Mouse (Mus musculus) adrenal gland, adult 18-20 months (tissue): Measurements from ENCODE around the gene Tox2. TPM values are rescaled to one million over a fixed set of nuclear protein-coding genes. Genes with fewer than 3 reads are reported as not detected.

Source experiments
- DNase-seq, 2 experiments: peaks; one replicate each; pipeline ENCODE4 v3.0.0; 2021 to 2022; ENCODE audit warnings: low spot score in 2 of 2
- total RNA-seq, 2 experiments: library from RNA; stranded (reverse); gene quantifications; 1 replicate in 1 of 2; 2 replicates in 1 of 2; pipeline ENCODE4 v1.2.3; 2021

Gene Tox2
- total RNA-seq, 2 experiments from 2014 or later: 4.1 to 24.2 TPM

DNA sequence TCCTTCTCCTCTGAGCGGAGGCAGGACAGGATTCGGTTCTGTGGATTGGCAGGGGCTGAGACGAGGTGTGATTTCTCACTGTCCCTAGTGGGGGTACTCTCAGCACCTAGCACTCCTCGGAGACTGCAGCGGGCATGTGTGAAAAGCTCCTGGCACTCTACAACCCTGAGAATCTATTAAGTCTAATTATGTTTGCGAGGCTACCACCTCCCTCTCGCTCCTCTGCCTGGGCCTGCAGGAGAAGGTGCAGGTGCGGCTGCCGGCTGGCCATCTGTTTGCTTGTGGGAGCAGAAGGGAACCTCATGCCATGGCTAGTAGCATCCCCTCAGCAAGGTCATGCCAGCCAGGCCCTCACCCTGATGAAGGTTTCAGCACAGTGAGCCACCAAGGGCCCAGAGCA is 100.1 kb downstream of the Tox2 start:
- no peak for DNase-seq

DNA sequence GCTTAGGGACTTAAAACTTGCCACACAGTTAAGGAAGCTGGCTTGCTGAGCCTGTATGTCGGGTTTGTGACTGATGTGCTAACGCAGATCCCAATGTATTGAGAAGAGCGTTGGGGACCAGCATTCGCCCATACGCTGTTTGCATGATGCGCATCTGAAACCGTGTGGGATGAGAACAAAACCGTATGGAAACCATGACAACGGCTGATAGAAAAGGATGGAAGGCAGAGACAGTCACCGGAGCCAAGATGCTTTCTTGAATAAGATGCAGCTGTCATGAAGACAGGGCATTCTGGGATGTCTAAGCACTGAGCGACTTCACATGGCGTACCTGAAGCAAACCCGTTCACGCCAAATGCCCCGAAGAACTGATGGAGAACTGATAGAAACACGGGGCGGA is 106.5 kb downstream of the Tox2 start:
- no peak for DNase-seq

GRCm38 (mm10) chr2:163310163-163310688 is 107.3 kb downstream of the Tox2 start:
- no peak for DNase-seq

DNA sequence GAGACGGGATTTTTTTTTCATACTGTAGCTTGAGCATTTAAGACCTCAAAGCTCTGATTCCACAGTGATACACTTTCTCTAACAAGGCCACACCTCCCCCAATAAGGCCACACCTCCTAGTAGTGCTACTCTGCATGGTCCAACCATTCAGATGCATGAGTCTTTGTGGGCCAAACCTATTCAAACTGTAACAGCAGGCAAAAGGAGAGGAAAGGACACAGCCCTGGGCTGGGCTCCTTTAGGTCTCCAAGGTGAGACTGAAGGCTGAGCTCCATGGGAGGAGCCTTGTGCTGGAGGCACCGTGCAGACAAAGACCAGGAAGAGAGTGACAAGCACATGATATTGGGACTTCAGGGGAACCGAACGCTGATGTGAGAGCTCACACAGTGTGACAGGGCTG is 114.4 kb downstream of the Tox2 start:
- no peak for DNase-seq

DNA sequence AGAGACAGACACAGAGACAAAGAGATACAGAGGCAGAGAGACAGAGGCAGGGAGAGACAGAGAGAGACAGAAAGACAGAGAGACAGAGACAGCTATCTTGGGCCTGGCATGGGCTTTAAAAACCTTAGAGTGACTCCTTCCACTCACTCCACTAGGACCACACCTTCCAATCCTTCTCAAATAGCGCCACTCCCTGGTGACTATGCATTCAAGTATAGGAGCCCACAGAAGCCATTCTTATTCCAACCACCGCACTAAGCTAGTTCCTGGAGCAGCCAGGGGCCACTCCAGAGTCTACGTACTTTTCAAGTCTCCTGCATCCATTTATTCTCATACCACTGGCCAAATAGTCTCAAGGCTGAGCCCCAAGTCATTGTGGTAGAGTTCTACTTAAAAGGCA is 115.9 kb downstream of the Tox2 start:
- DNase-seq: no peak

GRCm38 (mm10) chr2:163323163-163323562 is 120.2 kb downstream of the Tox2 start:
- no peak for DNase-seq

- DNase-seq: peak in 1 of 2 experiments; percentile 32
These were observed 127.8 kb downstream of the Tox2 start for GRCm38 (mm10) chr2:163330742-163331141.

- DNase-seq: no peak
These were observed 128.5 kb downstream of the Tox2 start for GRCm38 (mm10) chr2:163331423-163331822.

- DNase-seq: no peak
These were observed 129.6 kb downstream of the Tox2 start for GRCm38 (mm10) chr2:163332368-163333055.

- DNase-seq: peak; percentile 63 to 68
These were observed 137.3 kb downstream of the Tox2 start for GRCm38 (mm10) chr2:163340263-163340662.

GRCm38 (mm10) chr2:163343671-163344070 is 140.7 kb downstream of the Tox2 start:
- peak in 1 of 2 experiments; percentile 19 for DNase-seq

- no peak for DNase-seq
These were observed 142.2 kb downstream of the Tox2 start for GRCm38 (mm10) chr2:163344976-163345660.

DNA sequence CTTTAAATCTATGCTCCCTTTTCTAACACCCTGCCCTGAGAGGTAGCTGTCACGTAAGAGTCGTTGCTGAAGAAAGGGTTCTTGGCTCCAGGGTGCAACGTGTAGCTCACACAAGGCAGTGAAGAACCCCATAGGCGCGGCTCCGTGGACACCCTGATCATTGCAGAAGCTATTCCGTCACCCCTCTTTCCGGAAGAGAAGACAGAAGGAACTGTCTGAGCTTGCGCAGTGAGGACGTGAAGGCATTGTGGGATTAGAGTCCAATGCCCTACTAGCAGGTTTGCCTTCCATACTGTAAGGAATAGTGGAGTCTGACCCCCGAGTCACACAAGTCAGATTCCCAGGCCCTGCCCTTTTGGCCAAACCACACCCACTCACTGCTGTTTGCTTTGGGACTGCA is 143.6 kb downstream of the Tox2 start:
- no peak for DNase-seq

GRCm38 (mm10) chr2:163347517-163348184 is 144.7 kb downstream of the Tox2 start:
- no peak for DNase-seq

- no peak for DNase-seq
These were observed 145.8 kb downstream of the Tox2 start for GRCm38 (mm10) chr2:163348677-163349076.

- DNase-seq: no peak
These were observed 146.5 kb downstream of the Tox2 start for GRCm38 (mm10) chr2:163349411-163349810.

- no peak for DNase-seq
These were observed 147.5 kb downstream of the Tox2 start for GRCm38 (mm10) chr2:163350443-163350842.

DNA sequence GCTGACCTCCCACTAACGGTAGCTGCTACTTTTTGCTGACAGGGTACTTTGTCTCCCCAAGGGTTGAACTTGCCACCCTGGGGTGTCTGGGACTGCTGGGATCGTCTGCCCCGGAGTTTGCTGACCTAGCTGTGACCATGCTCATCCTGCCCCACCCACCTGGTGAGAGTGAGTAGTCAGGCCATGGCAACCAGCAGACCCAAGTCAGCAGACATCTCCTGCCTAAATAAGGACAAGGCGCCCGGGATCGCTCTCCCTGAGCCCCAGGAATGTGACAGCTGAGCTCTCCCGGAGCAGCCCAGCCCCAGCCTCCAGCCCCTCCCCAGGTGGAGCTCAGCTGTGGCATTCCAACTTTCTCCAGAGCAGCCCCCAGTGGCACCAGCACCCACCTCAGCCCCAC is 150.8 kb downstream of the Tox2 start:
- DNase-seq: no peak

GRCm38 (mm10) chr2:163355666-163356065 is 152.7 kb downstream of the Tox2 start:
- DNase-seq: no peak

GRCm38 (mm10) chr2:163356113-163356840 is 153.4 kb downstream of the Tox2 start:
- DNase-seq: no peak

- no peak for DNase-seq
These were observed 155.7 kb downstream of the Tox2 start for GRCm38 (mm10) chr2:163358662-163359061.
